Mouse (Mus musculus) cerebellum, adult 2 months (tissue): ENCODE data around the gene Arl4d.

Experiments used
- CTCF ChIP-seq: fragments of 200-500 bp; IDR thresholded peaks from 2 replicates; pipeline ENCODE4 v1.5.1; 2011; ENCODE audit warnings: low read depth, mild to moderate bottlenecking, control low read depth, low read length, moderate library complexity, borderline replicate concordance; ENCODE audit not compliant: insufficient read depth
- POLR2A ChIP-seq: fragments of 200-500 bp; IDR thresholded peaks from 2 replicates; pipeline ENCODE4 v1.6.1; 2011; ENCODE audit warnings: low read length, control low read depth, borderline replicate concordance; ENCODE audit not compliant: insufficient read depth

DNA sequence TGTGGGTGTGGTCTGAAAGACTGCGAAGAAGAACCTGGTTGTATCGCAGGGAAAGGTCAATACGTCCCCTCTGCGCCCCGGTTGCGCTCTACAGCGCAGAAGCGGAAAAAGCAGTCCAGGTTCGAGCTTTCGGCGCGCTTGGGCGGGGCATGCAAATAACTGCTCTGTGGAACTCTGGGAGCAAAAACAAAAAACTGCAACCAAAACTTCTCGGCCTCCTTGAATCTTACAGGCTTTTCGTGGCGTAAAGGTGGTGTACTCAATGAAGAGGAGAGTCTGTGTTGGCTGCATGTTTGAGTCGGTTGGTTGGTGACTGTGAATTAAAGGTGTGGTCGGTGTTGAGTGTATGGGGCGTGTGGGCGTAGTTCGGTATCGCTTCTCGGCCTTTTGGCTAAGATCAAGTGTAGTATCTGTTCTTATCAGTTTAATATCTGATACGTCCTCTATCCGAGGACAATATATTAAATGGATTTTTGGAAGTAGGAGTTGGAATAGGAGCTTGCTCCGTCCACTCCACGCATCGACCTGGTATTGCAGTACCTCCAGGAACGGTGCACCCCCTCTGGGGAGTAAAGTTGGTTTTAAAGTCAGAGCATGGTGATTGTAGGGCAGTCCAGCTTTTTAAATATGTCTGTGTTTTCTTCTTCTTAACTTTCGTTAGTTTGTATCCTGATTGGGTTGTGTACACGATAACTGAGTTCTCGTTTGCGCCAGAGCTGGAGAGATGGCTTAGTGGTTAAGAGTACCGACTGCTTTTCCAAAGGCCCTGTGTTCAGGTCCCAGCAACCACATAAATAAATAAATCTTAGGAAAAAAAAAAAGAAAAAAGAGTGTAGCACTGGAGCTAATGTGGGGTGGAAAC lies 38.1 kb upstream of the Arl4d start, which contains the start of gene Rdm1:
- TF ChIP-seq CTCF (no peak), POLR2A (peak; percentile 75; the same call in 1 of the 2 replicates)
